Mouse (Mus musculus) stomach, postnatal 0 days (tissue): ENCODE measurements at regions not wholly inside any gene's neighbourhood (a gene's known extent, or its start where the extent isn't known, plus 50 kb on each side); places are given as distances from the start of the nearest gene placed in this dataset.

Source experiments
- CTCF ChIP-seq: IDR thresholded peaks from 2 replicates; pipeline ENCODE4 v1.5.1; 2016; ENCODE audit warnings: antibody characterized with exemption, low read depth, mild to moderate bottlenecking, moderate library complexity
- EP300 ChIP-seq: optimal IDR thresholded peaks from 2 replicates; pipeline ENCODE3; 2016; ENCODE audit warnings: antibody characterized with exemption

- TF ChIP-seq CTCF (no peak), EP300 (no peak)
Measured at GRCm38 (mm10) chr9:97282090-97282489, 87.7 kb downstream of the Trim42 start.
